Mouse (Mus musculus): Measurements from ENCODE around the gene Smpdl3b.

DNA sequence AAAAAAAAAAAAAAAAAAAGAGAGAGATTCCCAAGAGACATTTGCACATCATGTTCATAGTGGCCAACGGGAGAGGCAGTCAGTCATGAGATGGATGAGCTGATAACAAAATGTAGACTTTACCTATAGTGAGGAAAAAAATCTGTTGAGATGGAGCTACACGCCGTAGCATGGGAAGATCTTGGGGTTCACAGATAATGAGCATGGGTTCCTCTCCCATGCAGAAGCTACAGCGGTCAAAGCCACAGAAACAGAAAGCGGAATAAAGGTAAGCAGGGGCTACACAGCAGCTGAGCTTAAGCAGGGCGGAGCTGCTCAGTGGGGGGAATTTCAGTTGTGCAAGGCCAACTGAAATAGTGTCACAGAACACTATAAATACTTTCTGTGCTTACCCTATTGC is 47.3 kb upstream of the Smpdl3b start:
- TF ChIP-seq RCOR1 (IDR thresholded peaks at IDR 0.05; ENCODE audit: low read depth, low read length) (peak; percentile 83), TBP (IDR thresholded peaks at IDR 0.05; ENCODE audit: low read depth, low read length) (0 out of 2 replicates have a peak, but pooled peaks have one; percentile 2), HCFC1 (IDR thresholded peaks at IDR 0.05; ENCODE audit: low read depth, low read length) (no peak), CTCF (IDR thresholded peaks at IDR 0.05 in 2 of 3, conservative IDR thresholded peaks at IDR 0.05 in 1 of 3; ENCODE audit: control insufficient read depth in 1 of 3, insufficient read depth in 1 of 3, low read depth in 2 of 3, low read length in 3 of 3, poor library complexity in 1 of 3, severe bottlenecking in 1 of 3) (no peak), TCF12 (IDR thresholded peaks at IDR 0.05; ENCODE audit: low read depth, low read length) (peak; percentile 67), RAD21 (IDR thresholded peaks at IDR 0.05; ENCODE audit: low read depth, low read length) (no peak), EP300 (IDR thresholded peaks at IDR 0.05; ENCODE audit: low read depth in 1 of 2, low read length in 2 of 2) (peak; percentile 77 to 78), MYC (IDR thresholded peaks at IDR 0.05; ENCODE audit: low read depth, low read length) (peak; percentile 74), CHD1 (IDR thresholded peaks at IDR 0.05; ENCODE audit: low read depth, low read length) (no peak), MAFK (IDR thresholded peaks at IDR 0.05; ENCODE audit: borderline replicate concordance, low read depth, low read length) (no peak), POLR2A (IDR thresholded peaks at IDR 0.05; ENCODE audit: control insufficient read depth in 1 of 2, insufficient read depth in 1 of 2, low read depth in 1 of 2, low read length in 2 of 2, poor library complexity in 1 of 2) (no peak)

All from MEL (cell line).